Mouse (Mus musculus) spleen, postnatal 4 days (tissue): Measurements from ENCODE around the gene Clca3a2.
"Not testable (repeated sequence)": the region's sequence is repeated elsewhere in the genome, so short reads cannot be mapped to it uniquely, and the experiment has no call there.

Experiments
- DNase-seq, 2 experiments: peaks; one replicate each; pipeline ENCODE4 v3.0.0; 2022; ENCODE audit warnings: low spot score in 2 of 2

Clca3a2 gene

GRCm38 (mm10) chr3:144747706-144748105, 71.6 kb downstream of the Clca3a2 start:
- not testable (repeated sequence) for DNase-seq
